Mouse (Mus musculus): ENCODE measurements at regions not wholly inside any gene's neighbourhood (a gene's known extent, or its start where the extent isn't known, plus 50 kb on each side); places are given as distances from the start of the nearest gene placed in this dataset.
A peak's percentile ranks its signal among the peaks of the same experiment; 100 is the strongest.

DNA sequence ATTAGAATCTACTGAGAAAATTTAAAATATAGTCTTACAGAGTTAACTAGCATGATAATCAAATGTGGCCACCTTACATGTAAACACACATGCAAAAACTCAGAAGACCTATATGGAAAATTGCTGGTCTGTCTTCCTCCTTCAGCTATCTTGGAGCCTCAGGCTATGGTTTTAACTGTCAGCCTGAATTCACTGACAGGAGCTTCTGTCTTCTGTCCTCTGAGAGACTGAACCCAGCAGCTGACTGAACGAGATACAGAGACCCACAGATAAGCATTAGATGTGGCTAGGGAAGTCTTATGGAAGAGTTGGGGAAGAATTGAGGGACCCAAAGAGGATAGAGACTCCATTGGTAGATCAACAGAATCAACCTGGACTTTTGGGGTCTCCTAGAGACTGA lies 360.0 kb upstream of the Meox2 start:
- no peak for TF ChIP-seq CTCF (IDR thresholded peaks at IDR 0.05; ENCODE audit: low read depth)
- peak; percentile 63 for TF ChIP-seq EP300 (IDR thresholded peaks at IDR 0.05; ENCODE audit: low read depth)

All from liver, postnatal 0 days (tissue).